Mouse (Mus musculus): Measurements from ENCODE around the gene Cd164l2.

- TF ChIP-seq POLR2A (IDR thresholded peaks at IDR 0.05; ENCODE audit: borderline replicate concordance, extremely low read depth, insufficient read depth, insufficient read length, poor library complexity, severe bottlenecking) (no peak), CTCF (IDR thresholded peaks at IDR 0.05; ENCODE audit: borderline replicate concordance, extremely low read depth, insufficient read depth, insufficient read length) (no peak)
Observed at GRCm38 (mm10) chr4:133179258-133179657, 32.7 kb upstream of the Cd164l2 start.
